Mouse (Mus musculus) bone marrow, adult 2 months (tissue): ENCODE data around the gene Wiz.

Experiments
- CTCF ChIP-seq: fragments of 200-500 bp; IDR thresholded peaks from 2 replicates; pipeline ENCODE4 v1.5.1; 2011; ENCODE audit warnings: low read length, control low read depth; ENCODE audit not compliant: control insufficient read depth, insufficient read depth
- POLR2A ChIP-seq: fragments of 200-500 bp; IDR thresholded peaks from 2 replicates; pipeline ENCODE4 v1.6.1; 2011; ENCODE audit warnings: low read depth, mild to moderate bottlenecking, control low read depth, low read length, borderline replicate concordance; ENCODE audit not compliant: control insufficient read depth

DNA sequence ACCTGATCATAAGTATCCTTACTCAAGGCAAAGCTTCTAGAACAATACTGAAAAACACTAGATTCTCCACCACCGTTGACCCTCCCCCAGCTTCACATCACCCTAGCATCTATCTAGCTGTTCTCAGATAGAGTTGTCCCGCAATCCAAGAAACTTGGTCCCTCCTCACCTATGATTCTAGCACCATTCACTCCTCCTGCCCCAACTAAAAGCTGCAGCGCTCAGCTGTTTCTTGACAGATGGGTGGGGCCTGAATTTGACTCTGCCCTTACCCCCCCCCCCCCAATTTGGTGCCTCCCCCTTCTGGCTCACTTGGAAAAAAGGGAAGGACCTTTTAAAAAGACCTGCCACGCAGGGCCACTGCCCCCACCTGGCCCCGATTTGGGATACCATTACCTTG lies 24.4 kb downstream of the Wiz start:
- no peak for TF ChIP-seq POLR2A
- TF ChIP-seq CTCF, result no peak
